Mouse (Mus musculus) erythroblast, embryonic 14.5 days (primary cell): ENCODE results near the gene Hdhd5.

ENCODE experiments used
- GATA1 ChIP-seq: IDR thresholded peaks from 2 replicates; pipeline ENCODE4 v1.6.1; 2012; ENCODE audit warnings: low read length, inconsistent platforms, mixed read lengths
- TAL1 ChIP-seq: IDR thresholded peaks from 3 replicates; pipeline ENCODE4 v1.6.1; 2012; ENCODE audit warnings: low read length, inconsistent platforms, mixed read lengths

- TF ChIP-seq TAL1 (no peak), GATA1 (no peak)
These were observed 39.1 kb downstream of the Hdhd5 start for GRCm38 (mm10) chr6:120491862-120492498.
